Mouse (Mus musculus) spleen, adult 12 weeks (tissue): ENCODE measurements around the gene Pagr1b.
A peak's percentile ranks its signal among the peaks of the same experiment; 100 is the strongest.

Experiments
- DNase-seq: peaks from one replicate; pipeline ENCODE4 v3.0.0; 2022; ENCODE audit warnings: low spot score

The Pagr1b gene

DNA sequence TGATC, at the start of gene Pagr1b:
Pagr1b (minus strand) TSS at position 4 of the 5 bp plus-strand sequence.
- DNase-seq, result no peak

- no peak for DNase-seq
Observed at GRCm38 (mm10) chr7:127065538-127065937, 49.3 kb upstream of the Pagr1b start.

GRCm38 (mm10) chr7:127055026-127055585, 38.8 kb upstream of the Pagr1b start:
- DNase-seq, result no peak

GRCm38 (mm10) chr7:127041851-127042672, 25.8 kb upstream of the Pagr1b start, which contains the start of gene Kif22:
Gene Kif22 (minus strand): TSS chr7:127042471.
- peak; percentile 81 for DNase-seq

DNA sequence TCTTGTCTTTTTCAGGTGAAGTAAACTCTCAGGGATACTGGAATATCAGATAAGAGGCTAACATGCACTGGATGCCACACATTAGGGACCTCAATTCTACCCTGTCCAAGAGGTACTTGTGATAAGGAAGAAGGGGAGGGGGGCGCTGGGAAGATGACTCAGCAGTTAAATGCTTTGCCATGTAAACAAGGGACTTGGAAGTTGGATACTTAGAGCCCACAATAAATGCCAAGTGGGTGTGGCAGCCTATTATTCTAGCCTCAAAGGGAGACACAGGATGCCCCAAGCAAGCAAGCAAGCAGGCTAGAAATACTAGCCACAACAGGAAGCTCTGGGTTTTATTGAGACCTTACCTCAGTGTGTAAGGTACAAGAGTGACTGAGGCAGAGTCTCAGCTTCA, 15.0 kb upstream of the Pagr1b start:
- DNase-seq, result no peak

- no peak for DNase-seq
Observed at GRCm38 (mm10) chr7:127030172-127030571, 13.9 kb upstream of the Pagr1b start.

DNA sequence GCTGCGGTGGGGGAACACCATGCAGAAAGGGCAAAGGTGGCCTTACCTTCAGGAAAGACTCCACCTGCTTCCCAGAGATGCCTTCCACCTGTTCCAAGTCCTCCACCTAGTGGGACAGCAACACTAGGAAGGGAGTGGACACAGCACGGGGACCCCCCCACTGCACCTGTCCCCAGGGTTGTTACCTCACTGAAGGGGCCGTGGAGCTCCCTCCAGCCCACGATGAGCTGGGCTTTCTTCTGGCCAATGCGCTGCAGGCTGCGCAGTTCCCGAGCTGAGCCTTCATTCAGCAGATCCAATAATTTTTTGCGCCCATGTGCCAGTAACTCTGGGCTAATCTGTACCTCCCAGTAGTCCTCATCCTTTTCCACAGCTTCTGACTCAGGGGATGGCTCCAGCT, 11.6 kb upstream of the Pagr1b start:
- no peak for DNase-seq

DNA sequence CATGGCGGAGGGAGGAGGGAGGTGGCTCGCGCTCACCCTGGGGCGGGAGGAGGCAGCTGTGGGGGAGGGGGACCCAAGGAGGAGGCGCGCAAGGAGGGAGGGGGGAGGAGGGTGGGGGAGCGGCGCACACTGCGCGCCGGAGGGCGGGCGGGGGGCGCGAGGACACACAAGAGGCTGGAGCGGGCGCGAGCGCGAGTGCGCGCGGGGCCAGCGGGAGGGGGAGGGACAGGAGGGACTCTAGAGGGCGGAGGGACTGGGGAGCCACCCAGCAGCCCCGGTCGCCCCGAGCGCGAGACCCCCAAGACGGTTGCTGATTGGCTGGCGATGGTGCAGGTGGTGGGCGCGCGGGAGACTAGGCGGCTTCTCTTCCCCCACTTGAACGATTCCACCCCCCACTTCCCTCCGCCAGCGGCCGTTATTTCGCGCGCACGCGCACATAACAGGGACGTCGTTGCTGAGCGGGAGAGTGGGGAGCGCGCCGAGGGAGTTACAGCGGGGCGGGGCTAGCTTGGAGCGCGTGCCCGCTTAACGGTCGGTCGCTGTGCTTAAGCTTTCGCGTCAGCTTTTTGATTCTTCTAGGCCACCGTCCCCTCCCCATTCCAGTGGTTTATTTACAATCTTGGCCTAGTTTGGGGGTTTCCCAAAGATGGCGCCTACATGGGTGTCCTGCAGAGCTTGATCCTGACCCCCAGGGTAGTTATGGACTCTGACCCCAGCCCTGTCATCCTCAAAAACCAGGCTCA, 10.9 kb upstream of the Pagr1b start, which contains the start of gene Maz:
Maz (minus strand) TSS at position 54 of the 743 bp plus-strand sequence.
- peak; percentile 98 for DNase-seq

DNA sequence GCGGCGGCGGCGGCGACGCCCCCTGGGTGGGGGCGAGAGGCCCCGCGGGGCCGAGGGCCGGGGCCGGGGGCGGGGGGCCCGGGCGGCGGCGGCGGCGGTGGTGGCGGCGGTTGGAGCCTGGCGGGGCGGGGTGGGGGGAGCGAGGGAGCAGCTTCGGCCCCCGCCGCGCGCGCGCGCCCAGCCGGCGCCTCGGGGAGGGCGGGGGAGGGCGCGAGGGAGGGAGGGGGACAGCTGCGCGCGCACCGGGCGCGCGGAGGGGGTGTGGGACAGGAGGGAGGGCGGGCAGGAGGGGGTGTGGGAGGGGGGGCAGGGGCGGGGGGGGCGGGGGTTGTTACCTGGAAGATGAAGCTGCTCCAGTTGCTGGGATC, 10.3 kb upstream of the Pagr1b start:
- peak; percentile 65 for DNase-seq

DNA sequence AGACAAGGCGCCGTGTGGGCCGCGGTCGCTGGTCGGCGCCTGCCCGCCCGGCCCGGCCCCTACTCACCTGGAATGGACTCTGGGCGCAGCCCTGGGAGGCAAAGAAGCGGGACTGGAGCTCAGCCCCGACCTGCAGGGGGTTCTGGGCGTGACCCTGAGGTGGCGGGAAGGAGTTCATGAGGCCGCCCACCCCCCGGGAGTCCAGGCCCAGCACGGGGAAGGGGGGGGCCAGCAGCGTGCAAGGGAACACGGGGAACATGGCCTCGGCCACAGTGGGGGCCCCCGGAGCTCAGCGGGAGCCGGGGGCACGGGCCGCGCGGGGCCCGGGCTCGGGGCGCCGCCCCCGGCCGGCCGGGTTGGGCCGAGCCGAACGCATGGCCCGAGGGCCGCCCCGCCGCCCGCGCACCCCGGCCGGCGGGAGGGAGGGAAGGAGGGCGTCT, 9.9 kb upstream of the Pagr1b start:
- DNase-seq, result peak; percentile 51

DNA sequence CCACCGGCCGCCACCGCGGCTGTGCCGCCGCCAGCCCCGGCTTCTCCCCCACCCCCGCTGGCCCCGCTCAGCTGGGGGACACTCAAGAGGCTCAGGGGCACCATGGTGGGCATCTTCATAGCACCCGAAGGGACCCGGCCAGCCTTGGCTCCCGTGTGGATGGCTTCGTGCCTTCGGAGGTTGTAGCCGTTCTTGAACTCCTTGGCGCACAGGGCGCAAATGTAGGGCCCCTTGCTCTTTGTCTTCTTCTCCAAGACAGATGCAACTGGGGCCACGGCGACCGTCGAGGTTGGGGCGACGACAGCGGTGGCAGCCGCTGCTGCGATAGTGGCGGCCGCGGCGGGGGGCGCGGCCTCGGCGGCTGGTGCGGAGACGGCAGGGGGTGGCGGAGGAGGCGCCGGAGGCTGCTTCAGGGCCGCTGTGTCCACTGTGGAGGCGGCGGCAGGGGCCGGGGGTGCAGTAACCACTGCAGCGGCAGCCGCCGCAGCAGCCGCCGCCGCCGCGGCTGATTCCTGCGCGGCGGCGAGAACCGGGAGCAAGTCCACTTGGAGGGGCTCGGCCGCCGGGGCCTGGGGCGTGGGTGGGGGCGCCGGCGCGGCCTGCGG, 9.4 kb upstream of the Pagr1b start:
- peak; percentile 67 for DNase-seq

DNA sequence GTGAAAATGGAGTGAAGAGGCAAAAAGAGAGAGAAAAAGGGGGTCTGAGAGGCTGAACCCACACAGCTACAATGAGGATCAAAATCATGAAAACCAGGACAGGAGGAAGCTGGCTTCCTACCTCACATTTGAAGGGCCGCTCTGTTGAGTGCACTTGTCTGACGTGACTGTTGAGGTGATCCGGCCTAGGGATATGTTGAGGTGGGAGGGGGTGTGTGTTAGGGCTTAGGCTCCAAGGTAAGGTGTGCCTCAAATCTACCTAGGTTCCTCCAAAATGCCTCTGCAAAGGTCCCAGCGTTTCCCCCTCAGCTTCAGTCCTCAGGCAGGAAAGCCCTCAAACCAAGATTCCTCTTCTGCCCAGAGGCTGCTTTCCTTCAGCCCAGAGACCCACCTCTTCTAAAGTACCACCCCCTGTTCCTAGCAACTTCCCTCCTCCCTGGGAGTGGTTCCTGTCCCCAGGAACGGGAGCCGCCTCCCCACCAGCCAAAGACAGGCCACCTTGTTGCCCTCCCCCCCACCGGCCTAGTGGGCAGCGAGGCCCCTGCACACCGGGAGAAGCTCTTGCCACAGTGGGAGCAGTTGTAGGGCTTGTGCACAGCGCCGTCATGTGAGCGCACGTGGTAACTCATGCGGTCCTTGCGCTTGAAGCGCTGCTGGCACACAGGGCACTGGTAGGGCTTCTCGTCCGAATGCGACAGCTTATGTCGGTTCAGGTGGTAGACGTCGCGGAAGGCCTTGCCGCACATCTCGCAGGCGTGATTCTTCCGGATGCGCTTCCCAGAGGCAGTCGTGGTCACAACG, 8.7 kb upstream of the Pagr1b start:
- DNase-seq, result no peak

- no peak for DNase-seq
Observed at GRCm38 (mm10) chr7:127023896-127024690, 7.8 kb upstream of the Pagr1b start.

DNA sequence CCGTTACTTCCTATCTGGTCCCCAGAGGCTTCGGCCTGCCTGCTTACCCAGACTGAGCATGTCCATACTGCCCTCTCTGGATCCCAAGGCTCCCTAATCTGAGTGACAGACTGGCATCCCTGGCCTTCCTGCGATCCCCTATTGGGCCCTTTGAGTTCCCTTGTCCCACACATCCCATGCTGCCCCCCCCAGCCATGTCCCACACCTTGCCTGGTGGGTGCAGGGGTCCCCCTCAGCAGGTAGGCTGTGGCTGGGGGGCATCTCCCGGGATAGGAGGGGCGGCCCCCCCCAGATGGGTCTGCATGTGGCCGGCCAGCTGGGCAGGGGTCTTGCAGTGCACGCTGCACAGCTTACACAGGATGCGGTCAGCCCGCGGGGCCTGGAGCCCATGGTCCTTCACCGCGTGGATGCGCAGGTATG, 7.0 kb upstream of the Pagr1b start:
- DNase-seq, result no peak

DNA sequence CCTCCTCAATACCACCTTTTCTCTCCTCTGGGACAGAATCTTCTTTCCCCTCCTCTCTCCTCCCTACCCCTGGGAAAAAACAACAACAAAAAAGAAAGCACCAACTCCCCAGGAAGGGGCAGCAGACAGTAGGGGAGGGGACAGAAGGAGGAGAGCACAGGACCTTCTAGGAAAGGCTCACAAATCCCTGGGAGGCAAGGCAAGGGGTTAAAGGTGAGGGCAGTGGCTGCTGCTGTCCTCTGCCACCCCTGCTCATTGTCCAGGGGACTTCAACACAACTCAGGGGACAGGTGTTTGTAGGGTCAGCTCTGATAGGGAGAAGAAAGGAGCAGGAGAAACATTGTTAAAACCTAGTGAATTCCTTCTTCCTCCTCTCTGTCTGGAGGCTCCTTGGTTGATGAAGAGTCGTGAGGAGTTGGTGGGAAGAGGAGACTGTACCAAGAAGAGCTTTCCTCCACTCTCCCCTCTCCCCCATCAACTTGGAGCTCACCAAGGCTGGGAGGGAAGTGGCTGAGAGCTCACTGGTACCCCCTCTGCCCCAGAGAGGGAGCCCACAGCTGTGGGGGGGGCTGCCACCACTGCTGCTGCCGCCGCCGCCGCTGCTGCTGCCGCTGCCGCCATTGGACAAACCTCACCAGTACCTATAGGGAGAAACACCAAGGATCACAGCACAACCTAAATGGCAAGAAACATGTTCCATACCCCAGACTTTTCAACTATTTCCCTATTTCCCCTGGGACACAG, 6.4 kb upstream of the Pagr1b start:
- DNase-seq, result no peak

DNA sequence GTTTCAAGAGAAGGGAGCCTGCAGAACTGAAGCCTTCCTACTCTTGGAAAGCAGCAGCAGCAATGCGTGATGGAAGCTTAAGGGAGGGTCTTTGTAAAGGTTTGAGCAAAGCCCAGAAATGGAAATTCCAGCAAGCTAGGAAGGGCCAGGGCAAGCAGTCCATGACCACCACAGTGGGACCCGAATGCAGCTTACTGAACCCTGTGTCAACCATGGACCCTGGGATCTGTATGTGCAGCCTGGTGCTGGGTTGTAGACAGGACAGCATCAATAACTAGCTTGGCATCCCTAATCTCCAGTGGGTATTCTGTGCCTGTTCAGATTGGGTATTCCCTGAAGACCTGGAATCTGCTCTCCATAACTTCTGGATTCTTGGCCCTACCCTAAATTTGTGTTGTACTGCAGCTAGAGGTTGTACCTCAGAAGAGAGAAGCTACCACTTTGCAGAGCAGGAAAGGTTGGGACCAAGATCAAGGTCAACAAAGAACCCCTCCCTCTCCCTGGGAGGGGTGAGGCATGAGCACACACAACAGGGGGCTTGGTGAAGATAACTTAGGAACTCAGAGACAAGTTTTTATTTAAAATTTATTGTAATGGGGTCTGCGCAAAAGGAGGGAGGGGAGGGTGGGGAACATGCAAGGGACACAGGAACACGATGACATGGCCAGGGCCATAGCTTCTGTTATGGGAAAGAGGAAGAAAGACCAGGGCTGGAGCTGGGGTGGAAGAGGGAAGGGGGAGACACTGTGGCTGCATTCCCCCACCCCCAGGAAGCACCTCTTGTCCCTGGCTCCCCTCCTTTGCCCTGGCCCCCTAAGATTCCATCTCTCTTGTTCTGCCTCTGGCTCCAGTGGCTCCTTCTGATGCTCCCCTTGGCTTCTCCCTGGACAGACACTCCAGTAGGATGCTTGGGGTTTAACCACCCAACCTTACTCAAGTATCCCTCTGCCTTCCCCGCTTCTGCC, 5.6 kb upstream of the Pagr1b start:
- DNase-seq, result no peak

GRCm38 (mm10) chr7:127020901-127021562, 4.7 kb upstream of the Pagr1b start, which contains the start of the genes Gm42742 and Prrt2:
Gene Gm42742 (minus strand): TSS chr7:127021097.
Gene Prrt2 (minus strand): TSS chr7:127021211.
- no peak for DNase-seq

- no peak for DNase-seq
Observed at GRCm38 (mm10) chr7:127020491-127020890, 4.2 kb upstream of the Pagr1b start.

DNA sequence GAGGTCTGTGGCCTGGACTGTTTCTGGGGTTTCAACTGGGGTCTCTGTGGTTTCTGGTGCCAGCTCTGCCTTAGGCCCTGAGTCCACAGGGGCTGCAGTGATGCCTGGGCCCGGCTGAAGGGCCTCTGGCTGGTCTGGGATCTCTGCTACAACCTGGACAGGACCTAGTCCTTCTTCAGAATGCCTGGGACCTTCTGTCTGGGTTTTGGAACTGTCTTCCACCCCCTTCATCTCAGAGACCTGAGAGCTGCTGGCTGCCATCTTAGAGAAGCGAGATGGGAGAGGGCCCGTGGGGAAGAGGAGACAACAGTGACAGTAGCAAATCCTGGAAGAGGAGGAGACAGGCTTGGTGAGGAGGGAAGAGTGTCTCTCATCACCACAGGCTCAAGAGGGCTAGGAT, 3.7 kb upstream of the Pagr1b start:
- no peak for DNase-seq
